Comparison of ENCODE assay signal across 8 mouse cellular contexts in the genomic region with DNA sequence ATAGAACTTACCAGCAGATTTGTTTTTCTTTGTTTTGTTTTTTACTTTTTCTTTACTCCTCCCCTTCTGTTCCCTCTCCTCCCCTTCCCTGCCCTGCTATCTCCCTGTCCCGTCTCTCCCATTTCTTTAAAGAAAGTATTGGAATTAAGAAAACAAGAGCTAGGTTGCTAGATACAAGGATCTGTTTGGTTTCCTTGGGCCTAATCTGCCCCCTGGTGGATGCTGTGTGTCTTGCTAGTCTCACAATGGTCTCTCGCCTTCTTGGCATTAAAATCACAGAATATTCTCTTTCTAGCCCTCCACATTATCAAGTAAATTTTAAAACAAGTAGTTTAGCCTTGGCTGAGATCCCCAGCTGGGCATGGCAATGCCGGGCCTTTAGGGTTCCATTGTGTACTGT.
A peak's percentile ranks its signal among the peaks of the same experiment; 100 is the strongest.
DNase-seq lines count a peak whose midpoint lies in the region; TF ChIP-seq lines count a peak whose summit lies in the region.
"Had no signal": no experiment of that assay in that cellular context is flagged by ENCODE, and none has a peak within 500 bp of the region (broad histone marks: within the 10 kb centered on the region; RNA-seq: fewer than 3 reads in every experiment).

No protein-coding gene starts in this region.

- WGBS in bone marrow, adult 2 months: 19% methylated on average over 3 of the region's 3 CpGs

- H3K27ac ChIP-seq in bone marrow, adult 2 months (ENCODE audit: control insufficient read depth, insufficient read depth, low read depth, low read length, poor library complexity): no peak overlapping the region
- H3K27ac ChIP-seq: macrophage had no signal

- H3K4me3 ChIP-seq in bone marrow, adult 2 months (replicated peaks; ENCODE audit: control insufficient read depth, low read depth, low read length): no peak overlapping the region

- TF ChIP-seq POLR2A in bone marrow, adult 2 months (IDR thresholded peaks at IDR 0.05; ENCODE audit: borderline replicate concordance, control insufficient read depth, low read depth, low read length): no peak

- DNase-seq in Muller cell, postnatal 12 days (ENCODE audit: inconsistent ontology term): peak; percentile 69
- DNase-seq in fibroblast of lung, adult 2 months (ENCODE audit: low read depth): peak; percentile 52
- DNase-seq in heart, postnatal 14 days: peak; percentile 81 to 88
- DNase-seq in layer of hippocampus, adult 9-10 months (ENCODE audit: low spot score): peak; percentile 80
- peak; percentile 80 for DNase-seq in lung, postnatal 25 days (ENCODE audit: low spot score)
- peak; percentile 16 for DNase-seq in spleen, adult 12 weeks (ENCODE audit: low spot score)

- no peaks in the 10 kb centered on the region; the same call in 1 of the 2 replicates for H3K4me1 ChIP-seq in bone marrow, adult 2 months (ENCODE audit: control insufficient read depth, insufficient read depth, low read length)

- TF ChIP-seq CTCF in bone marrow, adult 2 months (IDR thresholded peaks at IDR 0.05; ENCODE audit: control insufficient read depth, insufficient read depth, low read length): peak; percentile 61

- intact Hi-C loops in heart, postnatal 14 days (cut with DNase I): loop anchor here (1.0 to 10.0 kb wide), 5 partner anchors 92 to 1122 kb away; no protein-coding TSS in a partner anchor

Comparison
In these comparisons a context has a peak if more than half of its experiments do, and no peak if none do; other contexts are left out.
1. DNase-seq: peak in every context shown above with its lines; median percentile 84 in heart, postnatal 14 days; 80 in layer of hippocampus, adult 9-10 months; 80 in lung, postnatal 25 days; 69 in Muller cell, postnatal 12 days; 52 in fibroblast of lung, adult 2 months; 16 in spleen, adult 12 weeks.